Mouse (Mus musculus) brown adipose tissue, adult 24 weeks (tissue): ENCODE measurements around the gene Avl9. TPM values are rescaled to one million over a fixed set of nuclear protein-coding genes. Genes with fewer than 3 reads are reported as not detected.
A peak's percentile ranks its signal among the peaks of the same experiment; 100 is the strongest.

Experiments
- H3K27ac ChIP-seq: fragments of 200-500 bp; replicated peaks from 2 replicates; pipeline ENCODE4 v1.5.1; 2012; ENCODE audit warnings: low read depth, mild to moderate bottlenecking, low read length
- H3K4me1 ChIP-seq: fragments of 200-500 bp; 2 replicates; pipeline ENCODE4 v1.6.1; 2012; ENCODE audit warnings: low read length, mixed read lengths; ENCODE audit not compliant: control insufficient read depth, insufficient read depth, insufficient read length
- H3K4me3 ChIP-seq: fragments of 200-500 bp; 2 replicates; pipeline ENCODE4 v1.5.1; 2012; ENCODE audit warnings: low read depth, mild to moderate bottlenecking, low read length, moderate library complexity; ENCODE audit not compliant: insufficient read depth
- polyA plus RNA-seq: library from polyadenylated mRNA; stranded (reverse); fragments of >200 nt; gene quantifications from 2 replicates; pipeline ENCODE4 v1.2.4, GENCODE M21; 2012; ENCODE audit not compliant: missing spikeins, insufficient read depth, insufficient read length

Avl9 gene
- 5.0 TPM in 2 replicates for polyA plus RNA-seq

DNA sequence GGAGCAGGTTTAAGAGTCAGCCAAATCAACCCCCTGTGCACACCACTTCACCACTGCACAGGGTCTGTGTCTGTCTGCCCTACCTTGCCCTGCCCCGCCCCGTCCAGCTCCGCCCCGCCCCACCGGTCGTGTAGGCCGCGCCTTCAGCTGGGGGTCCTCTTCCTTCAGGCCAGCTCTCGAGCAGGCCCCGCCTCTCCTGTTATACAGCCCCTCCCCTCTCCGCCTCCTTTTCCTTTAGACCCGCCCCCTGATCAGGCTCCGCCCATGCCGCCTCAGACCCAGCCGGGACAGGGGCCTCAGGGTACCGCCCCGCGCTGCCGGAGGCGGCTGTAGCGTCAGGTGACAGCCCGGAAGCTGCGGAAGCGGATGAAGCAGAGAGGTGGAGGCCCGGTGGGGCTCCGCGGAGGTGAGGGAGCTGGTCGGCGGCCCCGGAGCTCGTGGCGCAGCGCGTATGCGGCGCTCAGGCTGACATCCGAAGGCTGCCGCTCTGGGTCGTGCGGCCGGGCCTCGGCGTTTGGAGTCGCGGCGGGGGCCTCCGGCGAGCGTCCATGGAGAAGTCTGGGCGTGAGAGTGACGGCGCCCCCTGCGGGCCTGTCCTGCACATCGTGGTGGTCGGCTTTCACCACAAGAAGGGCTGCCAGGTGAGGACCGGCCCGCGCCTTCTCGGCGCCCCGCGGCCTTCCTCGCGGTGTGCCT, at the start of gene Avl9:
Gene Avl9 (plus strand): TSS at position 326 of the 696 bp plus-strand sequence.
- H3K4me3 ChIP-seq, result peak within 1 kb of the TSS; percentile 93
- H3K4me1 ChIP-seq, result 0 out of 2 replicates have a peak, but pooled peaks cover 6% of the 10 kb centered on the region
- peak within 1 kb of the TSS; percentile 71 for H3K27ac ChIP-seq

DNA sequence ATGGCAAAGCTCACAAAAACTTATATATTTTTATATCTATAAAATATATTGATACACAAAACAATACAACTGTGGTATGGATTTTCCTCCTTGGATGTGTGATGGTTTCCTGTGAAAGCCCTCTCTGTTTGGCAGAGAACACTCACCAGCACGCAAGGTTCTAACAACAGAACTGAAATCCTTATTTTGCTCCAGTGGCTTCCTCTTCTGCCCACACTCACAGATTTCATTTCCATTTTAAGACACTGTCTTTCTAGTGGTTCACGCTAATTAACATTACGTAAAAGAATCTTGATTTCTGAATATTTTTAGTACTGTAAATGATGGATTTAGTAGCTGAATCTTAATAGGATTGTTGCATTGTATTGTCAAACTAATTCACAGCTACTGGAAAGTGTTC, 26.5 kb upstream of the Avl9 start:
- H3K4me1 ChIP-seq, result no peaks in the 10 kb centered on the region
- H3K4me3 ChIP-seq, result no peak overlapping the region
- H3K27ac ChIP-seq, result no peak overlapping the region

GRCm38 (mm10) chr6:56691205-56691604, 23.5 kb upstream of the Avl9 start:
- no peaks in the 10 kb centered on the region for H3K4me1 ChIP-seq
- no peak overlapping the region for H3K4me3 ChIP-seq
- no peak overlapping the region for H3K27ac ChIP-seq

DNA sequence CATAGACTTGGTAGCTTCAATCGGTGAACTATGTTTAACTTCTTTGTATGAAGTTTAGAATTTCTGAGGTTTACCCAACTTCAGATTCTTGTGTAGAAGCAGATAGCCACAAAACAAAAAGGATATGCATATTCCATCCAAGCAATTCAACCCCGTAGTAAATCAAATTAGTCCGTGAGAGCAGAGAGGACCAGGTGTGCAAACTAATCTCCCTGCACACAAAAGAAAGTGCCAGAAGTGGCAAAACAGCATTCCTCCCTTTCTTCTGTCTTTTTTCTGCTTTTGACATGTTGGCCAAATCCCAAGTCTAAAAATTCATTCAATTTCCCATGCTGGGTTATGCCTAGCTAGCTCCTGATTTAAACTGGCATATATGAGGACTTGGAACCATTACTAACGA, 22.3 kb upstream of the Avl9 start:
- H3K27ac ChIP-seq, result no peak overlapping the region

DNA sequence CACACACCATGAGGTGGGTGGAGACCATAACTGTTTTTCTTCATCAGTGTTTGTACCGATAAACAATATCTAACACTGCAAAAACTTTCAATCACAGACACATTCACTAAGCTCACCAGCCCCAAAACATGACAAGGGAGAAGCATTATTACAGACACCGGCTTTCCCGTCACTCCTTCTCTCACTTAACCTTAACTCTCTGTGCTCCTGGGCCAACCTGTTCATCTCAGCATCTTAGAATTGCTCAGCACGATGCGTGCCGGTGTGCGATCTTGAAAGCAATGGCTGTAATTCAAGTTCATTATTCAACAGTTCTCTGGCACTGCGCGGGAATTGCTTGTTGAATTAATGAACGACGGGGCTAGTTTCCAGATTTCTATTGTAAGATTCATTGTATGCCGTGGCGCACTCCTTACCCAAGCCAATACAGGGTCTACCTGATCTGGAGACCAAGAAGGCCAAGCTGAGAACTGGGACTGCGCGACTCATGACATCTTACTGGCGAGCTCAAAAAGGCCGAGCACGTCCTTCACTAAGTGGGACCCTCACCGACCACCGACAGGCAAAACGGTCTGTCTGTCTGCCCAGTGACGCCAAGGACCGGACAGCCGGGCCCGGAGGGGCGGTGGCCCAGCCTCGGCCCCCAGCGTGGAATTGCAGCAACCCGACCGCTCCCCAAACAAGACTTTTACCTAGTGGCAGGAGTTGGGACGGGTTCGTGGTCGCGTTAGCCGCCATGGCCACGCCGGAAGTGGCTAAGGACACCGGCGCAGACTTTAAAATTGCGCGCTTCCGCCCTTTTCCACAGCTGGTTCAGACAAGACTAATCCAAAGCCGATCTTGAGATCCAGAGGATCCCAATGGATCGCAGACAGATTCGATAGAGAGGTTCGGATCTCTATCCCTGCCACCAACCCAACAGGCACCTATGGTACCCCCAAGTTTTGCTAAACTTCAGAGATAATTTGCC, 10.5 kb upstream of the Avl9 start, which contains the start of gene Lsm5:
Gene Lsm5 (minus strand): TSS at position 780 of the 970 bp plus-strand sequence.
- H3K4me3 ChIP-seq, result peak within 1 kb of the TSS; percentile 97
- no peaks in the 10 kb centered on the region for H3K4me1 ChIP-seq
- 0 out of 2 replicates have a peak within 1 kb of the TSS, but pooled peaks have one; percentile 7 for H3K27ac ChIP-seq

More for the DNA sequence above, 22.3 kb upstream of the Avl9 start:
- no peak overlapping the region for H3K4me3 ChIP-seq
- no peaks in the 10 kb centered on the region for H3K4me1 ChIP-seq

DNA sequence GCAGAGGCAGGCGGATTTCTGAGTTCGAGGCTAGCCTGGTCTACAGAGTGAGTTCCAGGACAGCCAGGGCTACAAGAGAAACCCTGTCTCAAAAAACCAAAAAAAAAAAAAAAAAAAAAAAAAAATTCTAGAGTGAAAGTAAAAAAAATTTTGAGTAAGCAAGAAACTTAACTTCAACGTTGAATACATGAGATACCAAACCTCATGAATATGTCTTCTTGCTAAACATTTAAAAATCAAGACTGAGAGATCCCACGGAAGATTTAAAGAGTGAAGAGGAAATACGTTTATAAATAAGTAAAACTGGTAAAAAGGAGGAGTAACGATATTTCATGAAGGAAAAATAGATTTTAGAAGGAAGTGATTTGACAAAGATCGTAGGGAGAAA, 519 bp upstream of the Avl9 start:
- H3K4me3 ChIP-seq, result peak overlapping the region; percentile 53
- 0 out of 2 replicates have a peak, but pooled peaks cover 4% of the 10 kb centered on the region for H3K4me1 ChIP-seq
- no peak overlapping the region for H3K27ac ChIP-seq

- Histone ChIP-seq H3K4me3 (peak overlapping the region; percentile 93), H3K4me1 (0 out of 2 replicates have a peak, but pooled peaks cover 6% of the 10 kb centered on the region), H3K27ac (peak overlapping the region; percentile 71)
Observed at GRCm38 (mm10) chr6:56715270-56715666, 569 bp downstream of the Avl9 start.

DNA sequence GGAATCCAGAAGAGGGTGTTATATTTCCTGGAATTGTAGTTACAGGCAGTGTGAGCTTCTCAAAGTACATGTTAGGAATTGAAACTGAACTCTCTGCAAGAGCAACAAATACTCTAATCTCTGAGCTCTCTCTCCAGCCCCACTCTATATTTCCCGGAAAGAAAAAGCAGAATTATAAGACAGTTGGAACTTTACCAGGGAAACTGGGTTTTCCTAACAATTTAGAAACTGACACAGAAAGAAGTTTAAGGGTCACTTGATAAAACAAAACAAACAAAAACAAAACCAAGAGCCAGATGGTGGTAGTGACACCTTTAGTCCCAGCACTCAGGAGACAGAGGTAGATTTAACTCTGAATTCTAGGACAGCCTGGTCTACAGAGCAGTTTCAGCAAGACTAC, 4.4 kb downstream of the Avl9 start:
- 0 out of 2 replicates have a peak, but pooled peaks cover 6% of the 10 kb centered on the region for H3K4me1 ChIP-seq
- H3K4me3 ChIP-seq, result no peak overlapping the region
- no peak overlapping the region for H3K27ac ChIP-seq

- Histone ChIP-seq H3K4me3 (no peak overlapping the region), H3K27ac (no peak overlapping the region), H3K4me1 (0 out of 2 replicates have a peak, but pooled peaks cover 4% of the 10 kb centered on the region)
Observed at GRCm38 (mm10) chr6:56720877-56721276, 6.2 kb downstream of the Avl9 start.

GRCm38 (mm10) chr6:56732545-56732944, 17.8 kb downstream of the Avl9 start:
- H3K4me3 ChIP-seq, result no peak overlapping the region
- no peak overlapping the region for H3K27ac ChIP-seq
- H3K4me1 ChIP-seq, result no peaks in the 10 kb centered on the region

- Histone ChIP-seq H3K4me3 (no peak overlapping the region), H3K4me1 (no peaks in the 10 kb centered on the region), H3K27ac (no peak overlapping the region)
Observed at GRCm38 (mm10) chr6:56745950-56746543, 31.3 kb downstream of the Avl9 start.

DNA sequence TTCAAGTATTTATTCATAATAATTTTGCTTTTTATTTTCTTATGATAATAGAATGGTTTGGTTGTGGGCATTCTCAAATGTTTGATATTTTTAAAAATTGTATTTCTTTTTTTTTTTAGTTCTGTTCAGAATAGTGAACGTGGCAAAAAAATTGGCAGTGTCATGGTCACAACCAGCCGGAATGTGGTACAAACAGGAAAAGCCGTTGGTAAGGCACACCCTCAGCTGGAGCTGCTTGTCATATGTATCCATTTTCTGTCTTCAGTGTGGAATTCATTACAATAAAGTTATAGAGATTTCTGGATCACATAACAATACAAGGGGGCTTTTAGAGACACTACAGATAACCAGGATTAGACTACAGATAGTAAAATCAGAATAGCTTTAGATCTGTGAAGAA, 39.0 kb downstream of the Avl9 start:
- H3K4me3 ChIP-seq, result no peak overlapping the region
- no peaks in the 10 kb centered on the region for H3K4me1 ChIP-seq
- no peak overlapping the region for H3K27ac ChIP-seq

GRCm38 (mm10) chr6:56756117-56756516, 41.4 kb downstream of the Avl9 start:
- Histone ChIP-seq H3K27ac (no peak overlapping the region), H3K4me3 (no peak overlapping the region), H3K4me1 (no peaks in the 10 kb centered on the region)

GRCm38 (mm10) chr6:56759324-56759723, 44.6 kb downstream of the Avl9 start:
- Histone ChIP-seq H3K4me1 (no peaks in the 10 kb centered on the region), H3K27ac (no peak overlapping the region), H3K4me3 (no peak overlapping the region)

DNA sequence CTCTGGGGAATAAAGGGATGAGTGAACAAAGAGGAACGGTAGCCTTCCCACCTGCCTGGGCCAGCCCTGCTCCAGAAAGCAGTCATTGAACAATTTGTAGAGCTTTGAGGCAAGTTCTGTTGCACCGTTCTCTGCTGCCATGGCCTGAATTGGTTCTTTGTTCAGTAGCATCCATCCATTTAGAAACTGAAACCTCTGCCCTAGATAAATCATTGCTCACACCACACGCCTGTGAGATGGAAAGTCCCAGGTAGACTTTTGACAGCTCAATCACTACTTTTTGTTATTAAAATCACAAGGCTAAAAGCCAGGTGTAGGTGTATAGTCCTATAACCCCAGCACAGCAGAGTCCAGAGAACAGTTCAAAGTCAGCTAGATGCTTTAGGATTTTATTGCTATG, 50.6 kb downstream of the Avl9 start:
- Histone ChIP-seq H3K4me3 (no peak overlapping the region), H3K27ac (no peak overlapping the region), H3K4me1 (no peaks in the 10 kb centered on the region)
